Mouse (Mus musculus) lung, postnatal 0 days (tissue): ENCODE measurements around the gene Olfml3.

Source experiments
- CTCF ChIP-seq: IDR thresholded peaks from 2 replicates; pipeline ENCODE4 v1.5.1; 2016; ENCODE audit warnings: antibody characterized with exemption, mild to moderate bottlenecking
- EP300 ChIP-seq: IDR thresholded peaks from 2 replicates; pipeline ENCODE4 v1.6.1; 2016; ENCODE audit warnings: antibody characterized with exemption, mild to moderate bottlenecking, control low read depth

- TF ChIP-seq CTCF = no peak
- TF ChIP-seq EP300 = no peak
Observed at GRCm38 (mm10) chr3:103672716-103673115, 65.1 kb downstream of the Olfml3 start.
